Mouse (Mus musculus): ENCODE data around the gene Zc3h7a. TPM values are rescaled to one million over a fixed set of nuclear protein-coding genes. Genes with fewer than 3 reads are reported as not detected.

The Zc3h7a gene
- total RNA-seq, 2 experiments from 2014 or later = 188 to 214 TPM

Other genes with a start within 250 kb of the Zc3h7a start
- 0.59 and 2.1 TPM in 2 replicates for gene Snn, start 115.4 kb downstream of the Zc3h7a start, total RNA-seq (2015)
- gene Snn, start 115.4 kb downstream of the Zc3h7a start, total RNA-seq (2017) = 1.2 and 2.7 TPM in 2 replicates
- gene Litaf, start 110.2 kb downstream of the Zc3h7a start, total RNA-seq (2015) = 31.8 and 35.0 TPM in 2 replicates
- gene Litaf, start 110.2 kb downstream of the Zc3h7a start, total RNA-seq (2017) = 20.7 and 25.8 TPM in 2 replicates
- gene Txndc11, start 41.7 kb downstream of the Zc3h7a start, total RNA-seq (2015) = 50.0 and 55.9 TPM in 2 replicates
- 36.1 and 39.0 TPM in 2 replicates for gene Txndc11, start 41.7 kb downstream of the Zc3h7a start, total RNA-seq (2017)
- 297 and 301 TPM in 2 replicates for gene Rsl1d1, start 26.9 kb upstream of the Zc3h7a start, total RNA-seq (2015)
- 270 and 301 TPM in 2 replicates for gene Rsl1d1, start 26.9 kb upstream of the Zc3h7a start, total RNA-seq (2017)
- 652 and 687 TPM in 2 replicates for gene Gspt1, start 77.9 kb upstream of the Zc3h7a start, total RNA-seq (2015)
- 154 and 166 TPM in 2 replicates for gene Gspt1, start 77.9 kb upstream of the Zc3h7a start, total RNA-seq (2017)
- not detected in 2 replicates for gene Tnfrsf17, start 137.4 kb upstream of the Zc3h7a start, total RNA-seq (2015)
- not detected in 2 replicates for gene Tnfrsf17, start 137.4 kb upstream of the Zc3h7a start, total RNA-seq (2017)
- 6.6 and 8.6 TPM in 2 replicates for gene Snx29, start 146.5 kb upstream of the Zc3h7a start, total RNA-seq (2015)
- gene Snx29, start 146.5 kb upstream of the Zc3h7a start, total RNA-seq (2017) = 5.3 and 8.0 TPM in 2 replicates

Data from megakaryocyte progenitor cell, adult 5-6 weeks (primary cell).